Comparison of ENCODE assay signal across 8 mouse cellular contexts in the genomic region with DNA sequence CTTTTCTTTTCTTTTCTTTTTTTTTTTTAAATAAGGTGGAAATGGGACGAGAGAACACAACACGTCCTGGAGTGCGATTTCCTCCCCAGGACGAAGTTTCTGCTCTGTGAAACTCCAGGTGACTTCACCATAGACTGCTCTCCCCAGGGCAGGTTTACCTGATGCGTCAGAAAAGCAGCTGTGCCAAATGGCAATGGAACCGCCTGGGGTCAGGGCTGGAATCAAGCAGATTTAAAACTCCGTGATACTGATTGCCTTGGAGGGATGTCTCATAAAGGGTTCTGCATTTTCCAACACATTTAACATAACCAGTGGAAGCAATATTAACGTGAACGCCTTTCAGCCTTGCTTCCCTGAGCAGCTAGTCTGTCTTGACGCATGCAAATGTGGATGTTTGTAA.
DNase-seq lines count a peak whose midpoint lies in the region; ATAC-seq and TF ChIP-seq lines count a peak whose summit lies in the region.

No protein-coding gene starts in this region.

- no peak for ATAC-seq in heart, embryonic 13.5 days (ENCODE audit: extremely low read depth, insufficient number of reproducible peaks, low FRiP score, low TSS enrichment)
- ATAC-seq in kidney, postnatal 0 days (replicated peaks; ENCODE audit: low FRiP score, low read depth) = no peak
- no peak for ATAC-seq in midbrain, postnatal 0 days (ENCODE audit: low FRiP score)

- H3K9ac ChIP-seq in heart, embryonic 13.5 days = peak overlapping the region; percentile 99
- peak overlapping the region; percentile 92 for H3K9ac ChIP-seq in kidney, postnatal 0 days (ENCODE audit: low read depth, low read length)
- H3K9ac ChIP-seq in midbrain, postnatal 0 days (replicated peaks; ENCODE audit: low read length, poor library complexity, severe bottlenecking) = no peak overlapping the region

- 18% methylated on average over 10 of the region's 10 CpGs for whole genome bisulfite sequencing in heart, embryonic 13.5 days
- WGBS in kidney, postnatal 0 days = 15% methylated on average over 10 of the region's 10 CpGs
- WGBS in midbrain, postnatal 0 days = 11% methylated on average over 10 of the region's 10 CpGs

- no peak for TF ChIP-seq POLR2A in embryonic fibroblast, embryonic 13.5 days (IDR thresholded peaks at IDR 0.05; ENCODE audit: low read depth, low read length)

- H3K36me3 ChIP-seq in heart, embryonic 13.5 days = peaks cover 2% of the 10 kb centered on the region; the same call in 1 of the 2 replicates
- no peaks in the 10 kb centered on the region for H3K36me3 ChIP-seq in kidney, postnatal 0 days (ENCODE audit: insufficient read depth, low read length)
- H3K36me3 ChIP-seq in midbrain, postnatal 0 days (ENCODE audit: insufficient read depth, low read length) = no peaks in the 10 kb centered on the region

- H3K4me1 ChIP-seq in heart, embryonic 13.5 days = peaks cover 41% of the 10 kb centered on the region
- peaks cover 10% of the 10 kb centered on the region for H3K4me1 ChIP-seq in embryonic fibroblast, embryonic 13.5 days (ENCODE audit: control insufficient read depth, insufficient read depth, low read length)
- peaks cover 18% of the 10 kb centered on the region for H3K4me1 ChIP-seq in kidney, postnatal 0 days (replicated peaks; ENCODE audit: insufficient read depth, low read length)
- H3K4me1 ChIP-seq in midbrain, postnatal 0 days (ENCODE audit: insufficient read depth, low read length) = no peaks in the 10 kb centered on the region

- peak overlapping the region; percentile 89 for H3K4me3 ChIP-seq in heart, embryonic 13.5 days
- H3K4me3 ChIP-seq in embryonic fibroblast, embryonic 13.5 days (ENCODE audit: insufficient read depth, low read length) = peak overlapping the region; percentile 99
- H3K4me3 ChIP-seq in kidney, postnatal 0 days (replicated peaks; ENCODE audit: low read depth, low read length) = peak overlapping the region; percentile 86
- H3K4me3 ChIP-seq in midbrain, postnatal 0 days (ENCODE audit: low read depth, low read length) = peak overlapping the region; percentile 73

- peak overlapping the region; percentile 80 for H3K4me2 ChIP-seq in heart, embryonic 13.5 days
- H3K4me2 ChIP-seq in kidney, postnatal 0 days (ENCODE audit: low read length) = peak overlapping the region; percentile 76
- peak overlapping the region; percentile 98 for H3K4me2 ChIP-seq in midbrain, postnatal 0 days (ENCODE audit: low read depth, low read length, poor library complexity, severe bottlenecking)

- DNase-seq in heart, adult 8-10 months (ENCODE audit: low spot score) = no peak
- DNase-seq in kidney, postnatal 0 days (ENCODE audit: low spot score) = no peak
- DNase-seq in midbrain, postnatal 0 days (ENCODE audit: low spot score) = no peak
- no peak for DNase-seq in thymus, adult 18-20 months
- no peak for DNase-seq in right cerebral cortex, postnatal 36 days (ENCODE audit: low spot score in 2 of 2)
- DNase-seq in yolk sac, embryonic 10.5 days (ENCODE audit: low spot score) = no peak

- H3K27me3 ChIP-seq in heart, embryonic 13.5 days (replicated peaks) = no peaks in the 10 kb centered on the region
- H3K27me3 ChIP-seq in kidney, postnatal 0 days (ENCODE audit: insufficient read depth, low read length) = no peaks in the 10 kb centered on the region
- no peaks in the 10 kb centered on the region for H3K27me3 ChIP-seq in midbrain, postnatal 0 days (ENCODE audit: insufficient read depth, low read length)

- TF ChIP-seq CTCF in embryonic fibroblast, embryonic 13.5 days (IDR thresholded peaks at IDR 0.05; ENCODE audit: borderline replicate concordance, insufficient read depth, low read length) = no peak
- no peak for TF ChIP-seq CTCF in kidney, postnatal 0 days (IDR thresholded peaks at IDR 0.05; ENCODE audit: low read depth)
- no peak for TF ChIP-seq CTCF in midbrain, postnatal 0 days (IDR thresholded peaks at IDR 0.05)

- no peaks in the 10 kb centered on the region for H3K9me3 ChIP-seq in heart, embryonic 13.5 days
- H3K9me3 ChIP-seq in kidney, postnatal 0 days (replicated peaks; ENCODE audit: low read length) = no peaks in the 10 kb centered on the region
- no peaks in the 10 kb centered on the region for H3K9me3 ChIP-seq in midbrain, postnatal 0 days (ENCODE audit: low read length)

- peak overlapping the region; percentile 93 for H3K27ac ChIP-seq in heart, embryonic 13.5 days (replicated peaks)
- H3K27ac ChIP-seq in embryonic fibroblast, embryonic 13.5 days (ENCODE audit: insufficient read depth, low read length) = peak overlapping the region; percentile 92
- H3K27ac ChIP-seq in kidney, postnatal 0 days = peak overlapping the region; percentile 94
- H3K27ac ChIP-seq in midbrain, postnatal 0 days (ENCODE audit: low read depth, low read length) = no peak overlapping the region
